Mouse (Mus musculus): Measurements from ENCODE around the gene Ankrd44. TPM values are rescaled to one million over a fixed set of nuclear protein-coding genes. Genes with fewer than 3 reads are reported as not detected.

The Ankrd44 gene
- polyA plus RNA-seq, 2 experiments from 2014 or later: 157 to 185 TPM

GRCm38 (mm10) chr1:54809098-54809490 lies 117.1 kb downstream of the Ankrd44 start:
- ATAC-seq: no peak

GRCm38 (mm10) chr1:54808401-54809097 lies 117.6 kb downstream of the Ankrd44 start:
- no peak for ATAC-seq

- no peak for ATAC-seq
Observed at GRCm38 (mm10) chr1:54807832-54808231, 118.4 kb downstream of the Ankrd44 start.

- ATAC-seq: no peak
Observed at GRCm38 (mm10) chr1:54806116-54806850, 119.9 kb downstream of the Ankrd44 start.

- no peak for ATAC-seq
Observed at GRCm38 (mm10) chr1:54804406-54804805, 121.8 kb downstream of the Ankrd44 start.

- no peak for ATAC-seq
Observed at GRCm38 (mm10) chr1:54802703-54803102, 123.5 kb downstream of the Ankrd44 start.

- no peak for ATAC-seq
Observed at GRCm38 (mm10) chr1:54801256-54801655, 124.9 kb downstream of the Ankrd44 start.

- no peak for ATAC-seq
Observed at GRCm38 (mm10) chr1:54799421-54799820, 126.8 kb downstream of the Ankrd44 start.

GRCm38 (mm10) chr1:54798415-54798814 lies 127.8 kb downstream of the Ankrd44 start:
- no peak for ATAC-seq

GRCm38 (mm10) chr1:54794709-54795108 lies 131.5 kb downstream of the Ankrd44 start:
- no peak for ATAC-seq

- no peak for ATAC-seq
Observed at GRCm38 (mm10) chr1:54791406-54791805, 134.8 kb downstream of the Ankrd44 start.

- no peak for ATAC-seq
Observed at GRCm38 (mm10) chr1:54789327-54789960, 136.7 kb downstream of the Ankrd44 start.

GRCm38 (mm10) chr1:54788337-54788736 lies 137.8 kb downstream of the Ankrd44 start:
- no peak for ATAC-seq

GRCm38 (mm10) chr1:54778151-54778550 lies 148.0 kb downstream of the Ankrd44 start:
- no peak for ATAC-seq

GRCm38 (mm10) chr1:54777104-54777503 lies 149.1 kb downstream of the Ankrd44 start:
- ATAC-seq: no peak

GRCm38 (mm10) chr1:54776116-54776515 lies 150.1 kb downstream of the Ankrd44 start:
- no peak for ATAC-seq

GRCm38 (mm10) chr1:54772843-54773242 lies 153.3 kb downstream of the Ankrd44 start:
- no peak for ATAC-seq

- no peak for ATAC-seq
Observed at GRCm38 (mm10) chr1:54771471-54771870, 154.7 kb downstream of the Ankrd44 start.

- no peak for ATAC-seq
Observed at GRCm38 (mm10) chr1:54767221-54767620, 159.0 kb downstream of the Ankrd44 start.

- ATAC-seq: no peak
Observed at GRCm38 (mm10) chr1:54765632-54766238, 160.5 kb downstream of the Ankrd44 start.

- no peak for ATAC-seq
Observed at GRCm38 (mm10) chr1:54762216-54762807, 163.9 kb downstream of the Ankrd44 start.

- no peak for ATAC-seq
Observed at GRCm38 (mm10) chr1:54759841-54760240, 166.3 kb downstream of the Ankrd44 start.

- ATAC-seq: no peak
Observed at GRCm38 (mm10) chr1:54757291-54757690, 168.9 kb downstream of the Ankrd44 start.
